Mouse (Mus musculus) heart, embryonic 15.5 days (tissue): ENCODE results near the gene Pla2g15. TPM values are rescaled to one million over a fixed set of nuclear protein-coding genes. Genes with fewer than 3 reads are reported as not detected.
"Not testable (repeated sequence)": the region's sequence is repeated elsewhere in the genome, so short reads cannot be mapped to it uniquely, and the experiment has no call there.

Source experiments
- ATAC-seq: fragments of 200-750 bp; cut with Nextera tagmentation; replicated peaks from 2 replicates; pipeline ENCODE4 v1.8.0; 2017; ENCODE audit warnings: low read depth, moderate TSS enrichment; ENCODE audit not compliant: insufficient number of reproducible peaks, insufficient read depth, low FRiP score
- H3K27ac ChIP-seq: fragments of 300-500 bp; sonication (generic); 2 replicates; pipeline ENCODE4 v1.5.1; 2015; ENCODE audit warnings: mild to moderate bottlenecking, inconsistent platforms
- H3K27me3 ChIP-seq: fragments of 300-500 bp; sonication (generic); 2 replicates; pipeline ENCODE4 v1.6.1; 2015; ENCODE audit warnings: inconsistent platforms
- H3K36me3 ChIP-seq: fragments of 300-500 bp; sonication (generic); 2 replicates; pipeline ENCODE4 v1.6.1; 2015; ENCODE audit warnings: mild to moderate bottlenecking, inconsistent platforms
- H3K4me1 ChIP-seq: fragments of 300-500 bp; sonication (generic); replicated peaks from 2 replicates; pipeline ENCODE4 v1.6.1; 2015; ENCODE audit warnings: inconsistent platforms
- H3K4me2 ChIP-seq: fragments of 300-500 bp; sonication (generic); 2 replicates; pipeline ENCODE4 v1.6.1; 2015; ENCODE audit warnings: inconsistent platforms, mild to moderate bottlenecking, moderate library complexity
- H3K4me3 ChIP-seq: fragments of 300-500 bp; sonication (generic); 2 replicates; pipeline ENCODE4 v1.5.1; 2015; ENCODE audit warnings: mild to moderate bottlenecking, inconsistent platforms
- H3K9ac ChIP-seq: fragments of 300-500 bp; sonication (generic); 2 replicates; pipeline ENCODE4 v1.6.1; 2015; ENCODE audit warnings: mild to moderate bottlenecking, inconsistent platforms
- H3K9me3 ChIP-seq: fragments of 300-500 bp; sonication (generic); replicated peaks from 2 replicates; pipeline ENCODE4 v1.6.1; 2016; ENCODE audit warnings: inconsistent platforms
- WGBS: fragments of 180-500 bp; shearing (Covaris S2); methylation state at CpG from one replicate; pipeline ENCODE4 v1.1.7; 2015; ENCODE audit warnings: mixed read lengths; 5-methylcytosine and 5-hydroxymethylcytosine counted together
- polyA plus RNA-seq: library from polyadenylated mRNA; unstranded; fragments of >200 nt; fragmentation: Nextera tagmentation; extraction: Ambion mirVana; gene quantifications from 2 replicates; pipeline ENCODE4 v1.2.1, GENCODE M21; 2015

The Pla2g15 gene
- polyA plus RNA-seq, 1 experiment from 2014 or later = 7.0 TPM

- H3K9me3 ChIP-seq = no peaks in the 10 kb centered on the region
Measured at GRCm38 (mm10) chr8:106173566-106173965, 23.4 kb downstream of the Pla2g15 start.

GRCm38 (mm10) chr8:106176891-106177290 is 26.7 kb downstream of the Pla2g15 start:
- no peak overlapping the region for H3K9ac ChIP-seq
- no peak overlapping the region for H3K4me2 ChIP-seq
- H3K4me3 ChIP-seq = no peak overlapping the region
- no peaks in the 10 kb centered on the region for H3K9me3 ChIP-seq
- H3K36me3 ChIP-seq = 0 out of 2 replicates have a peak, but pooled peaks cover 2% of the 10 kb centered on the region
- H3K27me3 ChIP-seq = no peaks in the 10 kb centered on the region
- no peak for ATAC-seq
- peaks cover 13% of the 10 kb centered on the region for H3K4me1 ChIP-seq
- WGBS = 26% methylated on average over 1 of the region's 1 CpGs
- no peak overlapping the region for H3K27ac ChIP-seq

More at GRCm38 (mm10) chr8:106173566-106173965, 23.4 kb downstream of the Pla2g15 start:
- H3K4me1 ChIP-seq = peaks cover 19% of the 10 kb centered on the region
- no peak overlapping the region for H3K27ac ChIP-seq
- WGBS = 88% methylated on average over 3 of the region's 3 CpGs
- H3K4me3 ChIP-seq = no peak overlapping the region
- no peak for ATAC-seq
- H3K27me3 ChIP-seq = no peaks in the 10 kb centered on the region
- H3K9ac ChIP-seq = no peak overlapping the region
- no peaks in the 10 kb centered on the region for H3K36me3 ChIP-seq
- H3K4me2 ChIP-seq = no peak overlapping the region

- Histone ChIP-seq H3K4me2 (no peak overlapping the region), H3K27me3 (no peaks in the 10 kb centered on the region), H3K4me3 (no peak overlapping the region), H3K4me1 (peaks cover 13% of the 10 kb centered on the region), H3K9me3 (no peaks in the 10 kb centered on the region), H3K27ac (no peak overlapping the region), H3K9ac (no peak overlapping the region), H3K36me3 (0 out of 2 replicates have a peak, but pooled peaks cover 2% of the 10 kb centered on the region)
- ATAC-seq = no peak
- 68% methylated on average over 1 of the region's 1 CpGs for WGBS
Measured at GRCm38 (mm10) chr8:106177594-106177993, 27.4 kb downstream of the Pla2g15 start.

GRCm38 (mm10) chr8:106178428-106178827 is 28.2 kb downstream of the Pla2g15 start:
- no peak for ATAC-seq
- H3K4me1 ChIP-seq = peaks cover 13% of the 10 kb centered on the region
- no peak overlapping the region for H3K27ac ChIP-seq
- no peaks in the 10 kb centered on the region for H3K9me3 ChIP-seq
- no peak overlapping the region for H3K9ac ChIP-seq
- no peak overlapping the region for H3K4me2 ChIP-seq
- 0 out of 2 replicates have a peak, but pooled peaks cover 2% of the 10 kb centered on the region for H3K36me3 ChIP-seq
- no peaks in the 10 kb centered on the region for H3K27me3 ChIP-seq
- WGBS = 74% methylated on average over 2 of the region's 2 CpGs
- no peak overlapping the region for H3K4me3 ChIP-seq

GRCm38 (mm10) chr8:106185628-106186270 is 35.5 kb downstream of the Pla2g15 start:
- Histone ChIP-seq H3K27ac (no peak overlapping the region), H3K9ac (no peak overlapping the region), H3K4me3 (no peak overlapping the region), H3K36me3 (peaks cover 7% of the 10 kb centered on the region; the same call in 1 of the 2 replicates), H3K4me1 (no peaks in the 10 kb centered on the region), H3K27me3 (no peaks in the 10 kb centered on the region), H3K9me3 (no peaks in the 10 kb centered on the region), H3K4me2 (no peak overlapping the region)
- WGBS = 82% methylated on average over 8 of the region's 8 CpGs
- no peak for ATAC-seq

- no peak for ATAC-seq
- no peak overlapping the region for H3K4me3 ChIP-seq
Measured at GRCm38 (mm10) chr8:106186394-106186793, 36.2 kb downstream of the Pla2g15 start.

GRCm38 (mm10) chr8:106189162-106189561 is 39.0 kb downstream of the Pla2g15 start:
- no peaks in the 10 kb centered on the region for H3K4me1 ChIP-seq
- H3K4me2 ChIP-seq = no peak overlapping the region
- H3K27me3 ChIP-seq = no peaks in the 10 kb centered on the region
- H3K27ac ChIP-seq = no peak overlapping the region
- H3K9me3 ChIP-seq = no peaks in the 10 kb centered on the region
- no peak overlapping the region for H3K9ac ChIP-seq
- no peak overlapping the region for H3K4me3 ChIP-seq
- WGBS = 82% methylated on average over 4 of the region's 4 CpGs
- no peak for ATAC-seq
- peaks cover 20% of the 10 kb centered on the region; the same call in 1 of the 2 replicates for H3K36me3 ChIP-seq

More at GRCm38 (mm10) chr8:106186394-106186793, 36.2 kb downstream of the Pla2g15 start:
- no peaks in the 10 kb centered on the region for H3K9me3 ChIP-seq
- no peak overlapping the region for H3K9ac ChIP-seq
- no peak overlapping the region for H3K4me2 ChIP-seq
- H3K36me3 ChIP-seq = peaks cover 7% of the 10 kb centered on the region; the same call in 1 of the 2 replicates
- no peaks in the 10 kb centered on the region for H3K27me3 ChIP-seq
- H3K4me1 ChIP-seq = no peaks in the 10 kb centered on the region
- no peak overlapping the region for H3K27ac ChIP-seq
- 81% methylated on average over 3 of the region's 3 CpGs for WGBS

GRCm38 (mm10) chr8:106191639-106192038 is 41.4 kb downstream of the Pla2g15 start:
- Histone ChIP-seq H3K27me3 (no peaks in the 10 kb centered on the region), H3K27ac (no peak overlapping the region), H3K4me1 (no peaks in the 10 kb centered on the region), H3K9me3 (no peaks in the 10 kb centered on the region), H3K4me3 (no peak overlapping the region), H3K4me2 (no peak overlapping the region), H3K9ac (no peak overlapping the region), H3K36me3 (peaks cover 32% of the 10 kb centered on the region)
- 58% methylated on average over 5 of the region's 5 CpGs for WGBS
- ATAC-seq = no peak

GRCm38 (mm10) chr8:106193162-106193561 is 43.0 kb downstream of the Pla2g15 start:
- H3K4me1 ChIP-seq = no peaks in the 10 kb centered on the region
- peaks cover 32% of the 10 kb centered on the region for H3K36me3 ChIP-seq
- no peak overlapping the region for H3K4me3 ChIP-seq
- H3K9me3 ChIP-seq = no peaks in the 10 kb centered on the region
- 58% methylated on average over 6 of the region's 6 CpGs for WGBS
- H3K4me2 ChIP-seq = no peak overlapping the region
- no peak overlapping the region for H3K9ac ChIP-seq
- no peak overlapping the region for H3K27ac ChIP-seq
- H3K27me3 ChIP-seq = no peaks in the 10 kb centered on the region
- no peak for ATAC-seq

- no peak overlapping the region for H3K4me3 ChIP-seq
- no peaks in the 10 kb centered on the region for H3K9me3 ChIP-seq
- H3K27me3 ChIP-seq = no peaks in the 10 kb centered on the region
- no peak overlapping the region for H3K27ac ChIP-seq
- H3K4me2 ChIP-seq = no peak overlapping the region
- ATAC-seq = no peak
- H3K36me3 ChIP-seq = peaks cover 32% of the 10 kb centered on the region
- 45% methylated on average over 5 of the region's 5 CpGs for WGBS
- H3K9ac ChIP-seq = no peak overlapping the region
- H3K4me1 ChIP-seq = no peaks in the 10 kb centered on the region
Measured at GRCm38 (mm10) chr8:106194062-106194461, 43.9 kb downstream of the Pla2g15 start.

- no peaks in the 10 kb centered on the region for H3K9me3 ChIP-seq
Measured at GRCm38 (mm10) chr8:106198741-106199140, 48.5 kb downstream of the Pla2g15 start.

GRCm38 (mm10) chr8:106199596-106199995 is 49.4 kb downstream of the Pla2g15 start:
- not testable (repeated sequence) for H3K9me3 ChIP-seq, H3K4me2 ChIP-seq, H3K27ac ChIP-seq, H3K4me3 ChIP-seq, ATAC-seq, H3K27me3 ChIP-seq, H3K4me1 ChIP-seq, H3K9ac ChIP-seq
- peaks cover 54% of the 10 kb centered on the region for H3K36me3 ChIP-seq
- WGBS = 69% methylated on average over 3 of the region's 3 CpGs

More at GRCm38 (mm10) chr8:106198741-106199140, 48.5 kb downstream of the Pla2g15 start:
- WGBS = 3% methylated on average over 1 of the region's 1 CpGs
- Histone ChIP-seq H3K36me3 (peaks cover 55% of the 10 kb centered on the region), H3K9ac (no peak overlapping the region), H3K4me1 (no peaks in the 10 kb centered on the region), H3K27me3 (no peaks in the 10 kb centered on the region), H3K4me2 (no peak overlapping the region), H3K27ac (no peak overlapping the region), H3K4me3 (no peak overlapping the region)
- no peak for ATAC-seq
